Mouse (Mus musculus) intestine, postnatal 0 days (tissue): ENCODE measurements around the gene Hoxb1. TPM values are rescaled to one million over a fixed set of nuclear protein-coding genes. Genes with fewer than 3 reads are reported as not detected.

ENCODE experiments used
- ATAC-seq: fragments of 200-750 bp; cut with Nextera tagmentation; 2 replicates; pipeline ENCODE4 v1.8.0; 2017; ENCODE audit warnings: mild to moderate bottlenecking, moderate TSS enrichment, moderate library complexity
- H3K27ac ChIP-seq: fragments of 300-500 bp; sonication (generic); 2 replicates; pipeline ENCODE4 v1.5.1; 2014; ENCODE audit warnings: mild to moderate bottlenecking, low read depth, low read length, moderate library complexity
- H3K27me3 ChIP-seq: fragments of 300-500 bp; sonication (generic); replicated peaks from 2 replicates; pipeline ENCODE4 v1.6.1; 2014; ENCODE audit warnings: low read length, mixed read lengths; ENCODE audit not compliant: control insufficient read depth, insufficient read depth
- H3K36me3 ChIP-seq: fragments of 300-500 bp; sonication (generic); 2 replicates; pipeline ENCODE4 v1.6.1; 2014; ENCODE audit warnings: mild to moderate bottlenecking, moderate library complexity; ENCODE audit not compliant: control insufficient read depth, insufficient read depth
- H3K4me1 ChIP-seq: fragments of 300-500 bp; sonication (generic); replicated peaks from 2 replicates; pipeline ENCODE4 v1.6.1; 2014; ENCODE audit warnings: antibody characterized with exemption, low read length, mixed read lengths; ENCODE audit not compliant: control insufficient read depth, insufficient read depth
- H3K4me2 ChIP-seq: fragments of 300-500 bp; sonication (generic); replicated peaks from 2 replicates; pipeline ENCODE4 v1.6.1; 2014; ENCODE audit warnings: low read depth, mild to moderate bottlenecking, moderate library complexity
- H3K4me3 ChIP-seq: fragments of 300-500 bp; sonication (generic); 2 replicates; pipeline ENCODE4 v1.5.1; 2014; ENCODE audit warnings: low read depth, low read length
- H3K9ac ChIP-seq: fragments of 300-500 bp; sonication (generic); 2 replicates; pipeline ENCODE4 v1.6.1; 2014; ENCODE audit warnings: mild to moderate bottlenecking, low read depth, low read length
- H3K9me3 ChIP-seq: fragments of 300-500 bp; sonication (generic); 2 replicates; pipeline ENCODE4 v1.6.1; 2016; ENCODE audit warnings: mixed run types; ENCODE audit not compliant: control insufficient read depth
- CTCF ChIP-seq: sonication (generic); IDR thresholded peaks from 2 replicates; pipeline ENCODE4 v1.5.1; 2016; ENCODE audit warnings: low read depth, mild to moderate bottlenecking, control low read depth, antibody characterized with exemption, moderate library complexity
- WGBS: fragments of 180-500 bp; shearing (Covaris S2); extraction: QIAGEN DNeasy Blood & Tissue Kit; methylation state at CpG from one replicate; pipeline ENCODE4 v1.1.7; 2014; 5-methylcytosine and 5-hydroxymethylcytosine counted together
- polyA plus RNA-seq: library from polyadenylated mRNA; unstranded; fragments of >200 nt; fragmentation: Nextera tagmentation; extraction: Ambion mirVana; gene quantifications from 2 replicates; pipeline ENCODE4 v1.2.1, GENCODE M21; 2015

The Hoxb1 gene
- polyA plus RNA-seq, 1 experiment from 2014 or later, result not detected

GRCm38 (mm10) chr11:96332105-96332504, 33.4 kb upstream of the Hoxb1 start:
- 18% methylated on average over 8 of the region's 8 CpGs for WGBS
- no peak for TF ChIP-seq CTCF
- Histone ChIP-seq H3K4me2 (peak overlapping the region; percentile 66), H3K27ac (peak overlapping the region; percentile 78), H3K9ac (no peak overlapping the region), H3K4me1 (peaks cover 6% of the 10 kb centered on the region; the same call in 1 of the 2 replicates), H3K4me3 (peak overlapping the region; percentile 31), H3K36me3 (no peaks in the 10 kb centered on the region), H3K9me3 (no peaks in the 10 kb centered on the region), H3K27me3 (peaks cover 22% of the 10 kb centered on the region)
- no peak for ATAC-seq

DNA sequence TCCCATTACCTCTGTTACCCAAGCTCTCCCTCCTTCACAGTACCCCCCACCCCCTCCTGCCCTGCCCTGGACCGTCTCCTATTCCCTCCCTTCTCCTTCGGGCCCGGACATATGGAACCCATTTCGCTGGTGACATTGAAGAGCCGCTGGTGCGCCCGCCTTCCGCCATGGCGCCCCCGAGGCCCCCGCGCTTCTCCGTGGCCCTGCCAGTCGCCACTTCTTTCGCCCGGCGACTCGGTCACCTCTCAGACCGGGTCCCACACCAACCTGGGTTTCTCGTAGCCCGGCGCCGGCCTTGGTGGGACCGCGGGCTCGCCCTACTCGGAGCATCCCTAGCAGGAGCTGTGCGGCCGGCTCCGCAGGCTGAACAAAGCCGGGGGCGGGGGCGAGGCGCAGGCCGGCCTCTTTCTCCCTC, 32.9 kb upstream of the Hoxb1 start:
- Histone ChIP-seq H3K4me3 (peak overlapping the region; percentile 31), H3K4me2 (peak overlapping the region; percentile 66), H3K27me3 (peaks cover 21% of the 10 kb centered on the region), H3K4me1 (peaks cover 6% of the 10 kb centered on the region; the same call in 1 of the 2 replicates), H3K9ac (peak overlapping the region; percentile 37; the same call in 1 of the 2 replicates), H3K27ac (peak overlapping the region; percentile 78), H3K36me3 (no peaks in the 10 kb centered on the region), H3K9me3 (no peaks in the 10 kb centered on the region)
- 16% methylated on average over 35 of the region's 35 CpGs for WGBS
- TF ChIP-seq CTCF, result no peak
- no peak for ATAC-seq

DNA sequence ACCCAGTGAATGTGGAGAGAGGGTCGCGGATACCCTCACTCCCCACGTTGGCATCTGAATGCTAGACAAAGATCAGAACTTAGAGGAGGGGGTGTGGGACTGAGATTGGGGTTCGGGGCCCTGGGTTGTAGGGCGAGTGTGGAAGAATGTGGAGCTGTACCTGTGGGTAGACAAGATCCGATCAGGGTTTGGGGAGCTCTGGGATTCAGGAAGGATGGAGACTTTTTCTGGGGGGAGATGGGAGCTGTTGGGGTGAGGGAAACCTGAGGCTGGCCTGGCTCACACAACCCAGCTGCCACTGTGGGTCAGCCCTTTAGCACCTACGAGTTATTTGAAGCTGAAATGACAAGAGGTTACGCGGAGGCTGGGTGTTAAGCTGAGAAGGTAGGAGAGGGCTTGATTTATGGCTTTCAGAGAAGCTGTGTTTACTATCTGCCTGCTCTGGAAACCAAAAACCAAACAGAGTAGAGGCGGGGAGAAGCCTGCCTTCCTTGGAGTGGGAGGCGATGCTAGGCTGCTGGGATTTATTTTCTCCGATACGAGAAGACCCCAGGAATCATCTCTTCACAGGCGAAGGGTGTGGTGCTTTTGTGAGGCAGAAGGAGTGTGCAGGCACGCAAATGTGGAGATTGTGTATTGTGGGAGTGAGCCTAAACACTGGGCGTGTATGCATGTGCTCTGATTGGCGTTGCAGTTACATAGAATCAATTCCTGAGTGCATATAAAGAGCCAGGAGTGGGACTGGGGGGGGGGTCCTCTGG, 32.1 kb upstream of the Hoxb1 start:
- Histone ChIP-seq H3K9me3 (no peaks in the 10 kb centered on the region), H3K4me3 (peak overlapping the region; percentile 31), H3K27ac (peak overlapping the region; percentile 78), H3K9ac (peak overlapping the region; percentile 37; the same call in 1 of the 2 replicates), H3K36me3 (no peaks in the 10 kb centered on the region), H3K27me3 (peaks cover 21% of the 10 kb centered on the region), H3K4me2 (peak overlapping the region; percentile 66), H3K4me1 (peaks cover 6% of the 10 kb centered on the region; the same call in 1 of the 2 replicates)
- no peak for ATAC-seq
- TF ChIP-seq CTCF, result no peak
- WGBS, result 21% methylated on average over 17 of the region's 17 CpGs

DNA sequence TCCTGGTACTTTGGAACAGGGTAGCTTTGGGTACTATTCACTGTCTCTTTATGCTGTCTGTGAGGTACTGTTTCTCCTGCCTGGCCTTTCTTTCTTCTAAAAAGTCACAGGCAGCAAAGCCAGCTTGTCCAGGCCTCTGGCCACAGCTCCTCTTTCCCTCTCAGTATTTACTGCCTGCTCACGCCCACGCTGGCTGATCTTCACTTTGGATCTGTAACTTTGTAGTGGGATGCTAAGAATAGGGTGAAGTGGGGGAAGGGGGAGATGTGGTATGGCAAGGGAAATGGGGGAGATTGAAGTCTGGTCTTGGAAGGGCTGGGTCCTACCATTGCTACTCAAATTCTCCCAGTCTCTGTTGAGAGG, 31.6 kb upstream of the Hoxb1 start:
- WGBS, result 41% methylated on average over 2 of the region's 2 CpGs
- peak overlapping the region; percentile 78; the same call in 1 of the 2 replicates for H3K27ac ChIP-seq
- peak overlapping the region; percentile 66 for H3K4me2 ChIP-seq
- H3K27me3 ChIP-seq, result peaks cover 21% of the 10 kb centered on the region
- no peak for ATAC-seq
- H3K4me3 ChIP-seq, result no peak overlapping the region; the same call in 1 of the 2 replicates
- no peak for TF ChIP-seq CTCF
- peaks cover 6% of the 10 kb centered on the region; the same call in 1 of the 2 replicates for H3K4me1 ChIP-seq
- H3K36me3 ChIP-seq, result no peaks in the 10 kb centered on the region; the same call in 1 of the 2 replicates
- no peaks in the 10 kb centered on the region for H3K9me3 ChIP-seq
- H3K9ac ChIP-seq, result no peak overlapping the region

- 30% methylated on average over 3 of the region's 3 CpGs for WGBS
- ATAC-seq, result no peak
These were observed 30.6 kb upstream of the Hoxb1 start for GRCm38 (mm10) chr11:96334998-96335397.

GRCm38 (mm10) chr11:96336597-96336996, 29.0 kb upstream of the Hoxb1 start:
- no peak overlapping the region for H3K27ac ChIP-seq
- no peak overlapping the region for H3K9ac ChIP-seq
- no peak for ATAC-seq
- H3K36me3 ChIP-seq, result no peaks in the 10 kb centered on the region; the same call in 1 of the 2 replicates
- peaks cover 34% of the 10 kb centered on the region for H3K27me3 ChIP-seq
- no peak overlapping the region for H3K4me2 ChIP-seq
- no peaks in the 10 kb centered on the region for H3K9me3 ChIP-seq
- WGBS, result 32% methylated on average over 2 of the region's 2 CpGs
- H3K4me3 ChIP-seq, result no peak overlapping the region
- H3K4me1 ChIP-seq, result 0 out of 2 replicates have a peak, but pooled peaks cover 9% of the 10 kb centered on the region
- TF ChIP-seq CTCF, result no peak

More at GRCm38 (mm10) chr11:96334998-96335397, 30.6 kb upstream of the Hoxb1 start:
- Histone ChIP-seq H3K4me2 (0 out of 2 replicates have a peak overlapping the region, but pooled peaks have one; percentile 2), H3K4me3 (no peak overlapping the region), H3K9ac (no peak overlapping the region), H3K27me3 (peaks cover 24% of the 10 kb centered on the region), H3K4me1 (0 out of 2 replicates have a peak, but pooled peaks cover 8% of the 10 kb centered on the region), H3K27ac (no peak overlapping the region), H3K36me3 (no peaks in the 10 kb centered on the region; the same call in 1 of the 2 replicates), H3K9me3 (no peaks in the 10 kb centered on the region)
- TF ChIP-seq CTCF, result no peak
